Mouse (Mus musculus) CH12.LX (cell line): Measurements from ENCODE around the gene Cacna2d4.

ENCODE experiments used
- CHD2 ChIP-seq: IDR thresholded peaks from 2 replicates; pipeline ENCODE4 v1.6.1; 2011; ENCODE audit warnings: low read length, improper control_type of control experiment
- CTCF ChIP-seq, 2 experiments: IDR thresholded peaks in 1 of 2; conservative IDR thresholded peaks in 1 of 2; 2 replicates each; pipeline ENCODE4 v1.5.1; 2011 to 2012; ENCODE audit warnings: low read depth in 2 of 2, low read length in 2 of 2, improper control_type of control experiment in 1 of 2, inconsistent platforms in 1 of 2, mild to moderate bottlenecking in 1 of 2, moderate library complexity in 1 of 2
- GABPA ChIP-seq: IDR thresholded peaks from 2 replicates; pipeline ENCODE4 v1.6.1; 2012; ENCODE audit warnings: low read depth, low read length, improper control_type of control experiment, inconsistent platforms; ENCODE audit not compliant: insufficient replicate concordance
- MAX ChIP-seq: IDR thresholded peaks from 2 replicates; pipeline ENCODE4 v1.6.1; 2011; ENCODE audit warnings: low read length, improper control_type of control experiment
- MXI1 ChIP-seq: IDR thresholded peaks from 2 replicates; pipeline ENCODE4 v1.6.1; 2011; ENCODE audit warnings: mild to moderate bottlenecking, low read depth, low read length, improper control_type of control experiment
- MYC ChIP-seq: IDR thresholded peaks from 2 replicates; pipeline ENCODE4 v1.6.1; 2011; ENCODE audit warnings: low read depth, mild to moderate bottlenecking, improper control_type of control experiment, low read length
- NELFE ChIP-seq: IDR thresholded peaks from 2 replicates; pipeline ENCODE4 v1.6.1; 2011; ENCODE audit warnings: low read depth, low read length, improper control_type of control experiment
- PAX5 ChIP-seq: IDR thresholded peaks from 2 replicates; pipeline ENCODE4 v1.6.1; 2012; ENCODE audit warnings: low read length, inconsistent platforms, mixed read lengths
- POLR2A ChIP-seq: IDR thresholded peaks from 2 replicates; pipeline ENCODE4 v1.6.1; 2011; ENCODE audit warnings: low read depth, mild to moderate bottlenecking, improper control_type of control experiment, low read length
- SMC3 ChIP-seq: IDR thresholded peaks from 2 replicates; pipeline ENCODE4 v1.6.1; 2011; ENCODE audit warnings: low read depth, low read length, improper control_type of control experiment
- USF1 ChIP-seq: IDR thresholded peaks from 2 replicates; pipeline ENCODE4 v1.6.1; 2014; ENCODE audit warnings: low read depth, mild to moderate bottlenecking, inconsistent platforms, low read length, improper control_type of control experiment
- ZC3H11A ChIP-seq: IDR thresholded peaks from 2 replicates; pipeline ENCODE4 v1.6.1; 2012; ENCODE audit warnings: low read depth, mild to moderate bottlenecking, inconsistent platforms, low read length, improper control_type of control experiment

DNA sequence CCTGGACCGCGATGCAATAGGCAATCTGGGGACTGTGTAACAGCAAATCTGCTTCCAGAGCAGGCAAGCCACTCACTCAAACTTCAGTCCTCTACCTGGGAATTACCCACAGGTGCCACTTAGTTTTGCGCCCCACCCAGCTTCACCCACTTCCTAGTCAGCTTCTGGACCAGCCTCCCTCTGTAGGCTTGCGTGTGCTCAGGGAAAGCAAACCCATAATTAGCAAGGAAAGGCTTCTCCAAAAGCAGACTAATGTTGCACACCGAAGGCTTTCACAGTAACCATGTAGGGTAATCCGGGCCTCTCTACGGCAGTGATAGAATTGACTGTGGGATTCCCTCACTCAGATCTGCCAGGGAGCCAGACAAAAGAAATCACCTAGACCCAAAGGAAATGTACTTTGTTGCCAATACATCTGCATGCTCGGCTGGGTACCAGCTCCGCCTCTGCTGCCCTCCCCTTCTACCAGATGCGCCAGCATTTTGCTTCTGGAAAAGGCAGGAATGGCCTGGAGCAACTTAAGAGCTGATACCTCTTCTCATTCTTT lies 71.6 kb downstream of the Cacna2d4 start:
- no peak for TF ChIP-seq ZC3H11A
- TF ChIP-seq NELFE, result no peak
- no peak for TF ChIP-seq MYC
- no peak for TF ChIP-seq CTCF (conservative IDR thresholded peaks at IDR 0.05 in 1 of 2, IDR thresholded peaks at IDR 0.05 in 1 of 2; ENCODE audit: low read depth in 2 of 2, low read length in 2 of 2)
- no peak for TF ChIP-seq CHD2
- no peak for TF ChIP-seq MAX
- TF ChIP-seq POLR2A, result no peak
- TF ChIP-seq GABPA, result no peak
- no peak for TF ChIP-seq SMC3
- TF ChIP-seq PAX5, result no peak
- no peak for TF ChIP-seq USF1
- TF ChIP-seq MXI1, result no peak
